ENCODE assay signal across 19 mouse cellular contexts in the genomic region with DNA sequence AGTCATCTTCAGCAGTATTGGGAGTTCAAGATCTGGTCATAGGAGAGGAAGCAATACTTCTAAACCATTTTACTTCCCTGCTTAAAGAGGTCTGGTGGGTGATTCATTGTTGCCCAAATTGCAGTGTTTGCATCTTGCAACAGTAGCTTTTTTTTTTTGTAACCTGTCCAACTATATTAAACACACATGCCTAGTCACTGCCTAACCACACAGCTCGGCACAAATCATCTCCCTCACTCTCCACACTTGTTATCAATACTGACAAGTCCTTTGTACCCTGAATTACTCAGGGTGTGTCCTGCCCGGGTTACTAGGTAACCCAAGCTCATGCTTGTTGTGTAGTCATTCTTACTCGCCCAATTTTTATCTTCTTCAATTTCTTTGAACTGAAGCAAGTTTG. TPM values are rescaled to one million over a fixed set of nuclear protein-coding genes. Genes with fewer than 3 reads are reported as not detected.
DNase-seq lines count a peak whose midpoint lies in the region; ATAC-seq lines count a peak whose summit lies in the region.
"Had no signal": no experiment of that assay in that cellular context is flagged by ENCODE, and none has a peak within 500 bp of the region (broad histone marks: within the 10 kb centered on the region; RNA-seq: fewer than 3 reads in every experiment).

No protein-coding gene starts in this region.

- H3K36me3 ChIP-seq in liver, embryonic 11.5 days (ENCODE audit: control insufficient read depth, insufficient read depth, low read length), result no peaks in the 10 kb centered on the region
- H3K36me3 ChIP-seq: embryonic facial prominence, embryonic 12.5 days; forebrain, embryonic 12.5 days; hindbrain, embryonic 13.5 days; neural tube, embryonic 13.5 days had no signal

- 31% methylated on average over 3 of the region's 3 CpGs for whole genome bisulfite sequencing in liver, embryonic 11.5 days

- ATAC-seq in liver, embryonic 11.5 days (replicated peaks; ENCODE audit: low FRiP score), result peak; percentile 92
- ATAC-seq in monocyte, adult 5-6 weeks (replicated peaks; ENCODE audit: insufficient number of reproducible peaks, low FRiP score, low TSS enrichment, poor library complexity, severe bottlenecking), result peak; percentile 77
- ATAC-seq: midbrain, embryonic 16.5 days had no signal

- H3K4me2 ChIP-seq in liver, embryonic 11.5 days, result no peak overlapping the region
- H3K4me2 ChIP-seq: embryonic facial prominence, embryonic 12.5 days; forebrain, embryonic 12.5 days; hindbrain, embryonic 13.5 days; neural tube, embryonic 13.5 days had no signal

- H3K27me3 ChIP-seq in liver, embryonic 11.5 days (replicated peaks; ENCODE audit: control insufficient read depth, insufficient read depth, low read length), result no peaks in the 10 kb centered on the region
- H3K27me3 ChIP-seq: embryonic facial prominence, embryonic 12.5 days; forebrain, embryonic 12.5 days; hindbrain, embryonic 13.5 days; neural tube, embryonic 13.5 days had no signal

- no peak overlapping the region for H3K4me3 ChIP-seq in liver, embryonic 11.5 days (ENCODE audit: low read depth, low read length)
- H3K4me3 ChIP-seq: embryonic facial prominence, embryonic 12.5 days; forebrain, embryonic 12.5 days; gastrocnemius, adult 2 months; hindbrain, embryonic 13.5 days; neural tube, embryonic 13.5 days had no signal

- H3K9ac ChIP-seq in liver, embryonic 11.5 days (ENCODE audit: low read depth, low read length), result no peak overlapping the region
- H3K9ac ChIP-seq: embryonic facial prominence, embryonic 12.5 days; forebrain, embryonic 12.5 days; hindbrain, embryonic 13.5 days; neural tube, embryonic 13.5 days had no signal

- H3K4me1 ChIP-seq in liver, embryonic 11.5 days (replicated peaks; ENCODE audit: control insufficient read depth, insufficient read depth, low read length), result peaks cover 13% of the 10 kb centered on the region
- H3K4me1 ChIP-seq: embryonic facial prominence, embryonic 12.5 days; forebrain, embryonic 12.5 days; hindbrain, embryonic 13.5 days; neural tube, embryonic 13.5 days had no signal

- peak; percentile 90 for DNase-seq in 416B (ENCODE audit: low read depth)
- peak; percentile 67 for DNase-seq in c-Kit-positive CD71-positive TER-119-negative erythroid progenitor cells, embryonic 14.5 days (ENCODE audit: low read depth)
- no peak for DNase-seq in liver, embryonic 11.5 days (ENCODE audit: low spot score)
- no peak for DNase-seq in kidney, postnatal 14 days
- no peak for DNase-seq in cerebellum, postnatal 25 days
- DNase-seq in frontal cortex, postnatal 36 days (ENCODE audit: low spot score in 2 of 2), result no peak
- no peak for DNase-seq in adrenal gland, adult 18-20 months (ENCODE audit: low spot score in 2 of 2)
- DNase-seq: cerebellum, adult 9-10 months; gastrocnemius, adult 2 months; kidney, adult 2 months; left cerebral cortex, postnatal 4 days; lung, postnatal 36 days; right cerebral cortex, adult 18-20 months had no signal

- H3K27ac ChIP-seq in liver, embryonic 11.5 days (ENCODE audit: low read depth, low read length), result no peak overlapping the region
- H3K27ac ChIP-seq: embryonic facial prominence, embryonic 12.5 days; forebrain, embryonic 12.5 days; gastrocnemius, adult 2 months; hindbrain, embryonic 13.5 days; neural tube, embryonic 13.5 days had no signal

- H3K9me3 ChIP-seq in liver, embryonic 11.5 days (ENCODE audit: control insufficient read depth, low read length), result no peaks in the 10 kb centered on the region
- H3K9me3 ChIP-seq: embryonic facial prominence, embryonic 12.5 days; forebrain, embryonic 12.5 days; hindbrain, embryonic 13.5 days; neural tube, embryonic 13.5 days had no signal

RNA-seq across cellular contexts. Expression of gene Appbp2, which starts 15.5 kb away (rescaled TPM):
- polyA plus RNA-seq in liver, embryonic 11.5 days (2014; fragmentation: Nextera tagmentation; extraction: Ambion mirVana), result 37.1 and 38.6 TPM in 2 replicates
- total RNA-seq in monocyte, adult 5-6 weeks (2017), result 17.1 to 25.7 TPM (median 21.6 TPM) in 3 replicates
- total RNA-seq in adrenal gland, adult 18-20 months (2021), result 10 to 100 TPM; 34.0 to 42.0 TPM

Comparison
In these comparisons a context has a peak if more than half of its experiments do, and no peak if none do; other contexts are left out.
1. DNase-seq: peak in 416B (single experiment) and c-Kit-positive CD71-positive TER-119-negative erythroid progenitor cells, embryonic 14.5 days (single experiment); none in liver, embryonic 11.5 days (single experiment), kidney, postnatal 14 days (single experiment), cerebellum, postnatal 25 days (0 of 2), frontal cortex, postnatal 36 days (0 of 2) and adrenal gland, adult 18-20 months (0 of 2).